In the genomic region with DNA sequence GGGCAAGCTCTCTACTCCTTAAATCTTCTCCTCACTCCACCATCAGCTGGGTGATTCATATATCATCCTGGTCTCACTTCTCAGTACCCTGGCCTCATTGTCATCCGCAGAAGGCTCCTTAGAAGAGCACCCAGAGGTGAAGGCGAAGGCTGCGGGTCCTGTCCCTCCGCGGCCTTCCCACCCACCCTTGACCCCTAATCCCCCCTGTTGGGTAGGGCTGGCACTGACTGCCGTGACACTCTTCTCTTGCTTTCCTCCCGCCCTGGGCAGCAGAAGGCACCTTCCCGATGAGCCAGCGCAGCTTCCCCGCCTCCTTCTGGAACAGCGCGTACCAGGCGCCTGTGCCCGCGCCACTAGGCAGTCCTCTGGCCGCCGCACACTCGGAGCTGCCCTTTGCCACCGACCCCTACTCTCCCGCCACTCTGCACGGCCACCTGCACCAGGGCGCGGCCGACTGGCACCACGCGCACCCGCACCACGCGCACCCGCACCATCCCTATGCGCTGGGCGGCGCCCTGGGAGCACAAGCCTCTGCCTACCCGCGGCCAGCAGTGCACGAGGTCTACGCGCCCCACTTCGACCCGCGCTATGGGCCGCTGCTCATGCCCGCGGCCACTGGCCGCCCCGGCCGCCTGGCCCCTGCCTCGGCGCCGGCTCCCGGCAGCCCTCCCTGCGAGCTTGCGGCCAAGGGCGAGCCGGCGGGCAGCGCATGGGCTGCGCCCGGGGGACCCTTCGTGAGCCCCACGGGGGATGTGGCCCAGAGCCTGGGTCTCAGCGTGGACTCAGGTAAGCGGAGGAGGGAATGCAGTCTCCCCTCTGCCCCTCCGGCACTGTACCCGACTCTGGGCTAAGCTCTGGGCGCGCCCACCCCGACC, we compare ENCODE assay signal across 9 mouse cellular contexts. TPM values are rescaled to one million over a fixed set of nuclear protein-coding genes. Genes with fewer than 3 reads are reported as not detected.
A peak's percentile ranks its signal among the peaks of the same experiment; 100 is the strongest.
DNase-seq lines count a peak whose midpoint lies in the region; ATAC-seq lines count a peak whose summit lies in the region.
"Had no signal": no experiment of that assay in that cellular context is flagged by ENCODE, and none has a peak within 500 bp of the region (broad histone marks: within the 10 kb centered on the region; RNA-seq: fewer than 3 reads in every experiment).

No protein-coding gene starts in this region.

- H3K27me3 ChIP-seq in limb, embryonic 13.5 days = peaks cover 97% of the 10 kb centered on the region

- H3K9ac ChIP-seq in limb, embryonic 13.5 days = peak overlapping the region; percentile 60

- H3K4me1 ChIP-seq in limb, embryonic 13.5 days = peaks cover 16% of the 10 kb centered on the region

- peak overlapping the region; percentile 47 for H3K4me3 ChIP-seq in limb, embryonic 13.5 days

- peak; percentile 7 to 20 for DNase-seq in cerebellum, postnatal 25 days
- no peak for DNase-seq in cerebellum, adult 9-11 months
- peak; percentile 18 for DNase-seq in thymus, postnatal 4 days
- no peak for DNase-seq in thymus, postnatal 14 days
- no peak for DNase-seq in MN1 (ENCODE audit: low spot score)
- no peak for DNase-seq in cerebellum, adult 8-10 months
- DNase-seq in right cerebral cortex, adult 2 months (ENCODE audit: low spot score in 2 of 2) = no peak

- no peaks in the 10 kb centered on the region for H3K9me3 ChIP-seq in limb, embryonic 13.5 days

- WGBS in limb, embryonic 13.5 days = 1% methylated on average over 60 of the region's 68 CpGs

- no peak overlapping the region for H3K27ac ChIP-seq in limb, embryonic 13.5 days

- no peaks in the 10 kb centered on the region for H3K36me3 ChIP-seq in limb, embryonic 13.5 days

- peak overlapping the region; percentile 82 for H3K4me2 ChIP-seq in limb, embryonic 13.5 days (replicated peaks)

- no peak for ATAC-seq in limb, embryonic 13.5 days (ENCODE audit: low FRiP score, low read depth)

RNA-seq across cellular contexts. Expression of a gene that starts 5.1 kb away (rescaled TPM):
- 31.1 and 31.9 TPM in 2 replicates for polyA plus RNA-seq in limb, embryonic 13.5 days (2015; fragmentation: Nextera tagmentation; extraction: Ambion mirVana)
- polyA plus RNA-seq: small intestine, adult 2 months had no signal

Comparison
In these comparisons a context has a peak if more than half of its experiments do, and no peak if none do; other contexts are left out.
1. DNase-seq: peak in cerebellum, postnatal 25 days (2 of 2) and thymus, postnatal 4 days (single experiment); none in cerebellum, adult 9-11 months (single experiment), thymus, postnatal 14 days (single experiment), MN1 (single experiment), cerebellum, adult 8-10 months (single experiment) and right cerebral cortex, adult 2 months (0 of 2).